In the genomic region with DNA sequence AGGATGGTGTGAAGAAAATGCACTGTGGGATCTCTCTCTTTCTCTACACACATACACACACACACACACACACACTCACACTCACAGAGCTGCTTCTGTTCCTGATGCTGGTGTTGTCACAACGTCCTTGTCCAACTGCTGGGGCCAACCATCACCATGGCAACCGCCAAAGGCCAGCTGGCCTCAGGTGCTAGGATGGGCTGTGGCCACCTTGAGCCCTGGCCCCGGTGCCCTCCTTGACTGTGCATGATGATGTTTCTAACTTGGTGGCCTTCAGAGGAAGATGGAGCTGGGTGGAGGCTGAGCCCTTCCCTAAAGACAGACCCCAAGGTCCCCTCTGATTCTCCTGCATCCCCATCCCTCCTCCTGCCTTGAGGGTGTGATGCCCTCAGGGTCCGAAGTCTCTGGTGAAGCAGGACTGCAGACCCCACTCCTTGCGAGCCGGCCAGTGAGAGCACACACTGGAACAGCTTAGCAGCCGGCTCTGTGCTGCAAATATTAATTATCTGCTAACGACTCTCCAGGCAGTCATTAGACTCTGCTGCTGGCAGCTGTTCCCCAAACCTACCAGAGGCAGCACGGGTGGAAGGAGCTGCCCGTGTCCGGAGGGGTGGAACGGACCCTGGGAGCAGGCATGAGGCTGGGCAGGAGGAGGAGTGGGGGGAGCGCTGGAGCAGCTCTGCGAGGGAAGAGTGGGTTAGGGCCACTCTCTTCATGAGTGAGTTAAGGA, we compare ENCODE assay signal across 15 mouse cellular contexts.
A peak's percentile ranks its signal among the peaks of the same experiment; 100 is the strongest.
DNase-seq lines count a peak whose midpoint lies in the region; ATAC-seq lines count a peak whose summit lies in the region.
"Had no signal": no experiment of that assay in that cellular context is flagged by ENCODE, and none has a peak within 500 bp of the region (broad histone marks: within the 10 kb centered on the region; RNA-seq: fewer than 3 reads in every experiment).

No protein-coding gene starts in this region.

- peaks cover 15% of the 10 kb centered on the region for H3K4me1 ChIP-seq in limb, embryonic 12.5 days (replicated peaks)
- H3K4me1 ChIP-seq in limb, embryonic 10.5 days = peaks cover 23% of the 10 kb centered on the region
- peaks cover 18% of the 10 kb centered on the region for H3K4me1 ChIP-seq in forebrain, embryonic 16.5 days (replicated peaks; ENCODE audit: control insufficient read depth, insufficient read depth, low read length)
- peaks cover 40% of the 10 kb centered on the region for H3K4me1 ChIP-seq in neural tube, embryonic 13.5 days (replicated peaks)

- DNase-seq in limb, embryonic 10.5 days (ENCODE audit: low spot score) = no peak
- DNase-seq in mesoderm, embryonic 11.5 days (ENCODE audit: low read depth, low spot score) = peak; percentile 36
- DNase-seq in left cerebral cortex, adult 18-20 months (ENCODE audit: low spot score in 2 of 2) = no peak
- DNase-seq in T-cell, adult 2 months (ENCODE audit: low spot score) = no peak
- DNase-seq: cerebellum, adult 9-11 months; kidney, adult 2 months; spleen, adult 18-20 months; thymus, postnatal 25 days had no signal

- H3K4me3 ChIP-seq in limb, embryonic 12.5 days (replicated peaks) = no peak overlapping the region
- H3K4me3 ChIP-seq in limb, embryonic 10.5 days = no peak overlapping the region
- no peak overlapping the region for H3K4me3 ChIP-seq in forebrain, embryonic 16.5 days (replicated peaks; ENCODE audit: low read length)
- no peak overlapping the region for H3K4me3 ChIP-seq in neural tube, embryonic 13.5 days
- H3K4me3 ChIP-seq: heart, embryonic 10.5 days had no signal

- ATAC-seq in limb, embryonic 12.5 days (ENCODE audit: insufficient number of reproducible peaks, insufficient read depth, low FRiP score, low TSS enrichment, low read depth) = peak; percentile 66
- peak; percentile 67 for ATAC-seq in forebrain, embryonic 16.5 days
- peak; percentile 82 for ATAC-seq in neural tube, embryonic 13.5 days (ENCODE audit: low read depth)
- ATAC-seq in megakaryocyte, adult 5-6 weeks (ENCODE audit: poor library complexity, severe bottlenecking) = no peak

- no peaks in the 10 kb centered on the region for H3K36me3 ChIP-seq in limb, embryonic 12.5 days
- no peaks in the 10 kb centered on the region for H3K36me3 ChIP-seq in limb, embryonic 10.5 days
- no peaks in the 10 kb centered on the region for H3K36me3 ChIP-seq in forebrain, embryonic 16.5 days (ENCODE audit: control insufficient read depth, insufficient read depth)
- H3K36me3 ChIP-seq in neural tube, embryonic 13.5 days = no peaks in the 10 kb centered on the region
- H3K36me3 ChIP-seq: heart, embryonic 10.5 days had no signal

- H3K4me2 ChIP-seq in limb, embryonic 12.5 days = no peak overlapping the region
- H3K4me2 ChIP-seq in forebrain, embryonic 16.5 days (ENCODE audit: low read length) = no peak overlapping the region
- H3K4me2 ChIP-seq in neural tube, embryonic 13.5 days = peak overlapping the region; percentile 16; the same call in 1 of the 2 replicates

- no peak overlapping the region for H3K9ac ChIP-seq in limb, embryonic 12.5 days (replicated peaks)
- H3K9ac ChIP-seq in forebrain, embryonic 16.5 days (replicated peaks; ENCODE audit: low read depth, low read length) = peak overlapping the region; percentile 9; the same call in 1 of the 2 replicates
- peak overlapping the region; percentile 43; the same call in 1 of the 2 replicates for H3K9ac ChIP-seq in neural tube, embryonic 13.5 days
- H3K9ac ChIP-seq: liver, embryonic 14.5 days had no signal

- H3K27me3 ChIP-seq in limb, embryonic 12.5 days = peaks cover 68% of the 10 kb centered on the region
- H3K27me3 ChIP-seq in limb, embryonic 10.5 days (ENCODE audit: low read depth, poor library complexity, severe bottlenecking) = peaks cover 66% of the 10 kb centered on the region
- H3K27me3 ChIP-seq in forebrain, embryonic 16.5 days (replicated peaks; ENCODE audit: control insufficient read depth, insufficient read depth, low read length) = no peaks in the 10 kb centered on the region
- H3K27me3 ChIP-seq in neural tube, embryonic 13.5 days = 0 out of 2 replicates have a peak, but pooled peaks cover 4% of the 10 kb centered on the region

- WGBS in limb, embryonic 12.5 days = 39% methylated on average over 14 of the region's 14 CpGs
- WGBS in limb, embryonic 10.5 days = 55% methylated on average over 14 of the region's 14 CpGs
- WGBS in forebrain, embryonic 16.5 days = 27% methylated on average over 14 of the region's 14 CpGs
- 31% methylated on average over 14 of the region's 14 CpGs for WGBS in neural tube, embryonic 13.5 days

- no peaks in the 10 kb centered on the region for H3K9me3 ChIP-seq in limb, embryonic 12.5 days
- H3K9me3 ChIP-seq in limb, embryonic 10.5 days (replicated peaks) = no peaks in the 10 kb centered on the region
- peaks cover 7% of the 10 kb centered on the region; the same call in 1 of the 2 replicates for H3K9me3 ChIP-seq in forebrain, embryonic 16.5 days (ENCODE audit: control insufficient read depth, low read length)
- 0 out of 2 replicates have a peak, but pooled peaks cover 3% of the 10 kb centered on the region for H3K9me3 ChIP-seq in neural tube, embryonic 13.5 days
- H3K9me3 ChIP-seq: heart, embryonic 10.5 days had no signal

- H3K27ac ChIP-seq in limb, embryonic 12.5 days = no peak overlapping the region
- no peak overlapping the region for H3K27ac ChIP-seq in limb, embryonic 10.5 days
- H3K27ac ChIP-seq in forebrain, embryonic 16.5 days (ENCODE audit: low read length) = no peak overlapping the region; the same call in 1 of the 2 replicates
- peak overlapping the region; percentile 91 for H3K27ac ChIP-seq in neural tube, embryonic 13.5 days (replicated peaks)
- H3K27ac ChIP-seq: heart, embryonic 10.5 days; liver, embryonic 14.5 days; stomach, postnatal 0 days had no signal
